Mouse (Mus musculus) megakaryocyte-erythroid progenitor cell, adult 5-6 weeks (primary cell): ENCODE data around the gene Prkcd. TPM values are rescaled to one million over a fixed set of nuclear protein-coding genes. Genes with fewer than 3 reads are reported as not detected.

ENCODE experiments used
- ATAC-seq: replicated peaks from 2 replicates; pipeline ENCODE4 v1.8.0; 2016; ENCODE audit warnings: mild to moderate bottlenecking, inconsistent platforms; ENCODE audit not compliant: severe bottlenecking, poor library complexity, low FRiP score, low TSS enrichment
- total RNA-seq, 2 experiments: library from RNA; stranded (forward) in 1 of 2; stranded (reverse) in 1 of 2; fragments of 200-1000, 215-1000 nt in 1 of 2; fragments of >200 nt in 1 of 2; fragmentation: Nextera tagmentation in 1 of 2; gene quantifications; 2 replicates each; pipeline ENCODE4 v1.2.3; 2014 to 2017

Gene Prkcd
- total RNA-seq, 2 experiments from 2014 or later: 20.7 to 47.3 TPM

DNA sequence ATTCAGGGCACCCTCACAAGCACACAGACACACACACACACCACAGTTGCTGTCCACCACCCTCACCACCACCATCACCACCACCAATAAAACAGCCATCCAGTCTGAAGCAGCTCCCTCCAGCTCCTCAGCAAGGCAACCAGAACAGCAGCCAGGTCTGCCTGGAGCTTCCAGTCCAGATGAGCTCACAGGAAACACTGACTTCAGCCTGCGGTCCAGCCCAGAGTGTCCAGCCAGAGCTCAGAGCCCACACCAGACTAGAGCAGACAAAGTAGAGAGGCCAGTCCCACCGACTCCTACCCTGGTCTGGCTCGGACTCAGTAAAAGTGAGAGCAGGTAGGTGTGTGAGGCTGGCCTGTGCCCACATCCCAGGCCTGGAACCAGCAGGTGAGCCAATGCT lies 15.1 kb downstream of the Prkcd start:
- no peak for ATAC-seq

DNA sequence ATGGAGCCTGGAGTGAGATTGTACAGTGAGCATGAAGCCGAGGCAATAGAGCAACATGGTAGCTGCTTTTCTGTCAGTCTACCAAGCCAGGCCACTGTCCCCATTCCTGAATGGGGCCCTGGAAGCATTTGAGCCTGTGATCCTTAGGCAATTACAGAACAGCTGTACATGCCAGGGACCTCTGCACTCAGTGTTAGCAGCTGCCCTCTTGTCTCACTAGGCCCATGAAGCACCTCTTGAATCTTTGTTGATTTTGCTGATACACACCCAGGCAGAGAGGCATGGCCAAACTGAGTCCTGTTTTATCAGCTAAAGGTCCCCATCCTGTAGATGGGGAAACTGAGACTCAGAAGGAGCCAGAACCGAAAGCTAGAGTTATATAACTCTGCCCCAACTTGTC lies 15.7 kb downstream of the Prkcd start:
- ATAC-seq: no peak

DNA sequence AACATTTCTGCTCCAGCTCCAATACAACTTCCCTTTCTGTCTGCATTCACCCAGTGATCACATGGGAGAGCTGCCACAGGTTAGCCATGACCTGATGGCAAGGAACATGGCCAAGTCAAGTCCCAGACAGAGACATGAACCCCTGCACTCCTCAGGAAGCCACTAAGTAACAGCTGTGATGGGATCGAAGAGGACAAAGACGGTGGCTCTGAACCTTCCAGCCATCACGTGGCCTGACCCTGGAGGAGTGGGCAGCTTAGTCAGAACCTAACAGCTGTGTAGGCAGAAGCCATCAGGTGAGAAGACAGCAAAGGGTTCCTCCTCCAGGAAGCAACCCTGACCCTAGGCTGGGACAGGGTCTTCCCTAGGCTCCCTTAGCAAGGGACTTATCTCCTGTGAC lies 16.5 kb downstream of the Prkcd start:
- ATAC-seq: no peak

DNA sequence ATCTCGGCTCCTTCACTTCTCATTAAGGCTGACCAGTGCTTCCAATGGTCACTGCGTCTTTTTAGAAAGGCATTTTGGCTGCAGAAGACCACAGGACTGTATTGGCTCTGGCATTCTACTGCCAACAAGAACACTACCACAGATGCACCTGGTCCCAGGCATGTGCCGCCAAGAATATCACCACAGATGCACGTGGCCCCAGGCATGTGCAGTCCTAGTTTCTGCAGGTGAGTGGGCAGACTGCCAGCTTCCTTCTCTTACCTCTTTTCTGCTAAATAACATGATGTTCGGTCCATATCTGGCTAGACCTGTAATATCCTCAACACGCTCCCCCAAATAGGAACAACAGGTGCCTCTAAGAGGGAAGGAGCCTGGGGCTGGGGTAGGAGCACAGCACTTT lies 17.8 kb downstream of the Prkcd start:
- ATAC-seq: no peak

DNA sequence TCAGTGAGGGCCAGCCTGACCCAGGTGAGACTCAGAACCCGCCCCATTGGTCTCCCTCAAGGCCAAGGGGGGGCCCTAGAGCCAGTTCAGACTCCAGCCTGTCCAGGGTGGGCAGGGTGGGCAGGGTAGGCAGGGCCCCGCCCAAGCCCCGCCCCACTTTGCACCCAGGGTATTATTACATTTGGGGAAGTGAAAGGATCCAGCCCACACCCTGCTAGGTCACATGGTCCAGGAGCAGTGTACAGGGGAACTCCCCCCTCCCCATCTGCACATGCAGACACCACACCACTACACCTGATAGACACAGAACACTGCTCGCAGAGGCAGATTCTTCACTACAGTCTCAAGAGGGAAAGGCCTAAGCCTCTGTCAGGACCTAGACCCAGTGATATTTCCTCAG lies 18.3 kb downstream of the Prkcd start:
- ATAC-seq: no peak

DNA sequence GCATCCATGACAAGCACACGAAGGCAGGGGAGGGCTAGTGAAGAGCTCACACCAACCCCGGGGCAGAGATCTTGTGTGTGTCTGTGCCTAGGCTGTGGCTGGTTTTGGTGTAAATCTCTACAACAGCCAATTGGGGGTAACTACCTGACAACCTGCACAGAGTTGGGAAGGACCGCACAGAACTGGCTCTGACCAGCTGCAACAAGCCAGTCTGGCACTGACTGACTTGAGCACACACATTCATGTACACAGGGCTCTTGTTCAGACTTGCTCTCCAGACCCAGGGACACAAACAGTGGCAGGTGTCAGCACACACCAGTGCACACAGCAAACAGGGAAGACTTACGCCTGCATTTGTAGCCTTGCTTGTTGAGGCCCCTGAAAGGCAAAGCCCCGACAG lies 19.2 kb downstream of the Prkcd start:
- ATAC-seq: no peak

DNA sequence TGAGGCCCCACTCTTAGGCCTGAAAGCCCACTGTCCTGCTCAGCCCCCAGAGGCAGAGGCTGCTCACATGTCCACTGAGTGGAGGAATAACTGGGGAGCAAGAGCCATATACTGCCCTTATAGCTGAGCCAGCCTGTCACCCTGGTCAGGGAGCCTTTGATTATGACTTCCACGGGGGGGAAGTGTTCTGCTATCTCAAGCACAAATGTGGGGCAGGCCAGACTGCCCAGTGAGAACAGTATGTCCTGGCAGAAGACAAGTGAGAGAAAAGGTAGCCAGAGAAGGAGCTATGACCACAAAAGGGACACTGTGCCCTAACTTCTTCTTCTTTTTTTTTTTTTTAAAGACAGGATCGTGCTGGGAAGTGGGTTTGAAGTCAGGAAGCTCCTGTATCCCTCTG lies 28.9 kb downstream of the Prkcd start:
- no peak for ATAC-seq

DNA sequence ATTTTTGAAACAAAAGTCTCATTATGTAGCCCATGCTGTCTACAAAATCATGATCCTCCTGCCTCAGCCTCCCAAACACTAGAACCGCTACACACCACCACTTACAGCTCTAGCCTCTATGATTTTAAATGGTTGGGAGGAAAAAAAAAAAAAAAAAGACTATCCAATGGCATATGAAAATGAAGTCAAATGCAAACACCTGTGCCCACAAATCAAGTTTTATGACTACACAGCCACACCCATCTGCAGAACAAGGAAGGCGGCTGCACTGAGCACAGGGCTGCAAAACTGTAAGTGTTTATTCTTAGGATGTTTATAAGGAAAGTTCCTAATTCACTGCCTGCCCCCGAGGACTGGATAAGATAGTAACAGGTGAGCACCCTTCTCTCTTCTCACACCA lies 29.6 kb downstream of the Prkcd start:
- no peak for ATAC-seq

DNA sequence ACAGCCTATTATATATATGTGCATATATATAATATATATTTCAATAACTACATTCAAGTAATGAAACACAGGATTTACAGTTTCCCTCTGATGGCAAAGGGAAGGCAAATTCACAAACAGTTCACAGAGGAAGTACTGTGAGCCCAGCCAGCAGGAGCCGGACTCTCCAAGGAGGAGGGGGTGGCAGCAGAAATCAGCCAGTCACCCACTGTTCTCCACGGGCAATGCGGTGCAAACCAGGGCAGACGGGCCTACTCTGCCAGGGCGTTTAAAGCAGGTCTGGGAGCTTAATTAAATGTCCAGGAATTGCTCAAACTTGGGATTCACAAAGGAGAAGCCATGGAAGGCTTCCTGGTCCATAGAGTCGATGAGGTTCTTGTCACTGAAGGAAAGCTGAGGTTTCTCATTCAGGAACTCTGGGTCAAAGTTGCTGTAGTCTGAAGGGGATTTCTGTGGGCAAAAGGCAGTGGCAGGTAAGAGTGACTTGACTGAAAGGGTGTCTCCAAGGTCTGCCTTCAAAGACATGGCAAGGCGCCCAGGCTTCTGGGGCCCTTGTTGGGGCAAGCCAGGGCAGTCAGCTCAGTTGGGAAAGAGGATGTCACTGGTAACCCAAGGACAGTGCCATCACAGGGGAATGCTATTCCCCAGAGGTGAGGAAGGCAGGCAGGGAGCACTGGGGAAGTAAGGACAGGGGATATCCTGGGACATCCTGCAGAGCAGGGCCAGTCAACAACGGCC lies 30.3 kb downstream of the Prkcd start:
- ATAC-seq: no peak

DNA sequence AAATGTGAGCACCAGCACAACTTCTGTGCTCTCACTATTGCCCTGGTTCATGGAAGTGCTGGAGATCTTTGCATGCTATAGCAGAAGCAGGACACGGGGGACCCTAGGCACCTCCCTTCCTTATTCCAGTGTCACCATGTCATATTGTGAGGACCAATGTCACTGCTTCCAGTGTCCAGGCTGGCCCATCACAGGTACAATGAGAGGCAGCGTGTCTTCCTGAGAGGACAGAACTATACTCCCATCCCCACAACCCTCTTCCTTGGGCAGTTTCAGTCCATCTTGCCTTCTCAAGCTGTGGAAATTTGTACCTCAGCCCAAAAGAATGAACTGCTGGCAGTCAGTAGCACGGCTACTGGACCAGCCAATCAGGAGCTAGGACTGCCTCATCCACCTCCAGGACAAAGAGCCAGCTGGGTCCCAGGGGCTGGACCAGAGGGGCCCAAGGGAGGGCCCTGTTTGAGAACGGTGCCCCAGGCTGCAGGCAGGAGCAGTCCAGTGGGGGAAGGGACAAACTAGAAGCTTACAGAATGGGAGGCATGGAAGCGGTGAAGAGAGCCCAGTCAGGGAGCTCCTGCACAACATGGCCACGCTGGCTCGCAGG lies 31.8 kb downstream of the Prkcd start:
- no peak for ATAC-seq

DNA sequence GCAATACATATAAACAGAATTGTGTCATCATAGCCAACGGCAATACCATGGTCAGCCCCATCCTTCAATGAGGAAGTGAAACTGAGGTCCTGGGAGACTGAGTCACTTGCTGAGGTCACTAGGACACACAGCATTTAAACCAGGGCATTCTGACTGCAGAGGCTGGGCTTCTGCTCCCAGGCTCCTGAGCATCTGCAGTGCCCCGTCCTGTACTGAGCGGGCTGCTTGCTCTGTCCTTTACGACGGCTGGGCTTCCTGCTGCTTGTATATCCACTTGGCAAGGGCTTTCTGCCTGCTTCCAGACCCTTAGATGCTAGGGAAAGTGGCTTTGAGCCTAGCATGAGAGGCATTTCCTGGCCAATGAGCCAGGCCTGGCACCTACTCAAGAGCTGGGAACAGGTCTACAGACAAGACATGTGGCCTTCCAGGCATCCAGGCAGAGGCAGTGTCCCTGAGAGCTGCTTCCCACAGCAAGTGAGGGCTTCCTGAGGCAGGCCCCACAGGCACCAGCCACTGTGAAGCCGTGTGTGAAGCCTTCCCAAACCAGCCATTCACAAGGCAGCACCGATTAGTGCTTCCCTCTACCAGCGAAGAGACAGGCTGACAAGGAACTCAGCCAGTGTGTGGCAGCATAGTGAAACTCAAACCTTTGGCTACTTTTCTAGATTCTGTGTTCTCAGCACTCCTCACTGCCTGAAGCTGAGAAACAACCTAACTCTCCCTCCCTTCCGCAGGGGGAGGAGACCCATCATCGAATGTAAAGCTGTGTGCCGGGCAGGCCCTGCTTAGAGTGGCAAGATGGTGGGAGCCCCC lies 32.5 kb downstream of the Prkcd start:
- no peak for ATAC-seq

DNA sequence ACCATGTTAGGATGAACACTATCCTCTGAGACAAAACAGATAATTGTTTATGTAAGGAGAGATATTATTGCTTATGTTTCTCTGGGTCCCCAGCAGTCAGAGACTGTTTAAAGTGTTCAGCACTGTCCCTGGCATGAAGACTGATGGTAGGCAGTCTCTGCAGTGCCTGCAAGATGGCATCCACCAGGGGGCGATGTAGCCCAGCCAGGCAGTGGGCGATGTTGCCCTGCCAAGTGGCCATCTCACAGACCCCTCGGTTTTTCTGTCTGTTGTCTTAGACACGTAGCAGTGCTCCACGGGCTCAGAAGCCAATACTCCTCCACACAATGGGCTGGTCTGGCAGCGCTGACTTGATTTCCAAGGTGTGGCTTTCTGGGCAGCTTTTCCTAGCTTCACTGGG lies 34.6 kb downstream of the Prkcd start:
- peak; percentile 71 for ATAC-seq

DNA sequence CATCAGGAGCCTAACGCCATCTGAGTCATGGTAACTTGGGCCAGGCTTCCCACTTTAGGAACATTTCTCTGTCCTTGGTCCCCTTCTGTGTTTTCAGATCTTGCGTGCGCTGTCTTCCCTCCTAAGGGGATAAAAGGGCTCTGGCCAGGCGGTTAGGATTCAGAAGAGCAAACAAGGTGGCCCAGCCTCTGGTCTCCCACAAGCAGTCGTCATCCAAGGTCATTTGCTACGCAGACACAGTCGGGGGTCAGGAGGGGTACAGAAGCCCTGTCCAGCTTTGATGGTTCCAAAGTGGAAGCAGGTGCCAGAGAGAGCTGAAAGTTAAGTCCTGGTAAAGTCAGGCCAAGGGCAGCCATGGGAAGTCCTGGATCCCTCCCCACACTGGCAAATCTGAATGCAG lies 35.1 kb downstream of the Prkcd start:
- no peak for ATAC-seq

DNA sequence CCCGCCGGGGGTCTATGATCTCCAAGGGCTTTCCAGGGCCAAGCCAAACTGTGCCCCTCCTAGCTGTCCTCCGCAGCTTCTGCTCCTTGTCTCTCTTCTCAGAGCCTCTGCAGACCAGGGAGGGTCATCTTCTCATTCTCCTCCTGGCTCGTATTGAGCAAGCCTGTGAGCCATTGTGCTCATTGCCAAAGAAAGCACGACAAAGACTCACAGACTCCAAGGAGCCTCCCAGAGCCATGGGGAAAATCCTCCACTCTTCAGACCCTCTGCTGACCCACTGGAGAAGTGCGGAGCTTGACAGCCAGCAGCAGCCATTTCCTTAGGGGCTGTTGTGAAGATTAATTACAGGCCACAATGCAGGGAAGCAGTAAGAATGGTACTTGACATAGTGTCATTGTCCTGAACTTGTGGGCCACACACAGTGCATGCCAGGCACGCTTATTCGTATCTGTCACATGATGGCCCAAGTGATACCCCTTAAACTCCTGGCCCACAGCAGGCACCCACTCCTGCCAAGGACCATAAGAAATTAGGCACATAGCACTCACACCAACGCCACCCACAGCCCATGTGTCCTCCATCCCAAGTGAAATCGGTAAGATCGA lies 35.9 kb downstream of the Prkcd start:
- ATAC-seq: no peak

DNA sequence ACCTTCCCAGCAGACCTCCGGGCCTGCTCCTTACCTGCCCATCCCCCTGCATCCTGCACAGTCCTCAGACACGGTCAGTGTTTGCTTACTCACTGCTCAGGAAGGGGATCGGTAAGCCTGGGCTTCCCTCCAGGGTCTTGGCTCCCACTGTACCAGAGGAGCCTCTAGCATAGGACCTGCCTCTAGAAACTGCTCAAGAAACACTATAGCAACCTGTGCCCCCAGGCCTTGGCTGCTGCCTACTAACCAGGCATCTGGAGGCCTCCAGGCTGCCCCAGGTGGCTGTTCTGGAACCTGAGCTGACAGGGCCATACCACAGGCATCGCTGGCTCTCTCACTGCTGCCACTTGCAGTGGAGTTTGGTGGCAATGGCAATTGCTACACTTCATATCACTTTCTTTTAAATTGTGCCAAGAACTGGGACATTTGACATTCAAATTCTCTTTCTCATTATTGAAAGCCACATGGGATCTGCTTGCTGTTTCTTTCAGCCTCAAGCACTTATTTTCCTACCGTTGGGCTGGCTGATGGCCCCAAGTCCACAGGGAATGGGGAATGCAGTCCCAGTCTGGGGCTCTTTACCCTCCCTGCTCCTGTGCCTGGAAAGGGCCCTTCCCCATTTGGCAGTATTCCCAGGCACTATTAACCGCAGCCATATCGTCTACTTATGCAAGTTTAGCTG lies 39.1 kb downstream of the Prkcd start:
- ATAC-seq: peak; percentile 32; the same call in 1 of the 2 replicates

DNA sequence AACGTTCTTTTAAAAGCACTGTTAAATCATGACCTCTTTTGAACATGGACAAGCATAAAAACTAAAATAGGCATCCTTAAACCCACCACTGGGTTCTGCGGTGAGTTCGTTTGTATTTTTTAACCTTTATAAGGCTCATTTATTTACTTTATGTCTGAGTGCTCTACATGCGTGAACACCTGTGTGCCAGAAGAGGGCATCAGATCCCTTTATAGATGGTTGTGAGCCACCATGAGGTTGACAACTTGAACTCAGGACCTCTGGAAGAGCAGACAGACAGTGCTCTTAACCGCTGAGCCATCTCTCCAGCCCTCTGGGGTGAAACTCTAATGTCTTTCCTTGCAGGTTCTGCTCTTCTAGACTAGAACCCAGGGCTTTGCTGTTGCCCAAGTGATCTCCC lies 40.7 kb downstream of the Prkcd start:
- no peak for ATAC-seq

DNA sequence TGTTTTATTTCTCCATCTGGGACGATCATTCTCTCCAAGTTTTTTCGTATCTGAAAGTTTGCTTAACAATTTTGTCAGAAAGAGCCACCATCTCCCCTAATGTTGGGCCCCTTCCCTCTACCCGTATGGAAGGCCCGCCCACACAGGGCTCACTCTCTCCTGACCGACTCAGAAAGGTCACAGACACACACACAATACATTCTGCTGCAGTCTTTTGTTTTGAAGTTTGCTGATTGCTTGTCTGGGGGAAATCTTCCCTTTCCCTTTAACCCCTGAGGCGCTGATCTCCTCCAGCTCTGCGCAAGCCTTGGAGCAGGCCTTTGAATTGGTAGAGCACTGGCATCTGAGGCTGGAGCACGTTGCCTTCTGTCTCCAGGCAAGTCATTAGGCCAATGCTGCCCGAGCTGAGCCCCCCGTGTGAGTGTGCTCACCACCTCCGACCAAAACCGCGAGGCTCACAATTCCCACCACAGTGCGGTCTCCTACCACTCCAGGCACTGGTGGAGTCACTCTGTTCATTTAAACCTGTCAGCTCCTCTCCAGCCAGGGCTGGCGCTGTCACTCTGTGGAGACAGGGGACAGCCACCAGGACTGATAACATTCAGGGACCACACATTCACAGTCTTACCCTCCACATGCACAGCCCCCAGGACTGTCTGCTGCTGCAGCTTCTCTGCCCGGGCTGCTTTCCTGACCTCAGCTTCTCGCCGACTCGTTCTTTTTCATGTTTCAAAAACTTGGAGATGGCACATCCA lies 41.3 kb downstream of the Prkcd start:
- ATAC-seq: no peak

DNA sequence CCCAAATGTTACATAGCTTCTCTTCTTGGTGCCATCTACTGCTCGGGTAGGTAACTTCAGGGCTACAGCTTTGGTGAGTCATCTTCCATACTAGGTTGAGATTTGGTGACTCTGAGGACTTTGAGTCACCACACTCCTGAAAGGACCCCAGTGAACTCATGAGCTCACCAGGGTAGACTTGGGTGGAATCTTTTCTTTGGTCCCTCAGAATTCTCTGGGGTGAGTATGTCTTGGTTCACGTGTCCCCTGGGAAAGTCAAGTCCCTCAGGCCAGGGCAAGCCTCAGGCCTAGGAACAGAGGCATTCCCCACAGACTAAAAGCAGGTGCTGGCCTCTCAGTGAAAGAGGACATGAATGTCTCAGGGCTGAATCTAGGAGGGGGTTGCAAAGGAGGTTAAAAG lies 41.9 kb downstream of the Prkcd start:
- no peak for ATAC-seq

DNA sequence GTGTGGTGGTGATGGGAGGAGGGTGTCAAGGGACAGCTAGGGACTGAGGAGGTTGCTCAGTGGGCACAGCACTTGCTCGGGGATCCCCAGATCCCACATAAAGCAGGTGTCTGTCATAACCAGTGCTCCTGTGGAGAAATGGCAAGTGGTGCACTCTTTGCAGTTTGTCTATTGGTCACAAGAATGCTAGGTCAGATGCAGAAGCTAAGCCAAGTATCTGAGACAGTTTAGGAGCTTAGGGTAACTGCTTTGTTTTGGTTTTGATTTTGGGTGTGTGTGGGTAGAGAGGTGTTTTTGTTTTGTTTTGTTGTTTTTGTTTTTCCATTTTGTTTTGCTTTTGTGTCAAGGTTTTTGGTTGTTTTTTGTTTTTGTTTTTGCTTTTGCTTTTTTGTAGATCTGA lies 44.8 kb downstream of the Prkcd start:
- ATAC-seq: no peak
